Mouse (Mus musculus) embryonic facial prominence, embryonic 12.5 days (tissue): ENCODE measurements around the gene Mcrip2. TPM values are rescaled to one million over a fixed set of nuclear protein-coding genes. Genes with fewer than 3 reads are reported as not detected.
A peak's percentile ranks its signal among the peaks of the same experiment; 100 is the strongest.

Experiments used
- ATAC-seq: fragments of 200-750 bp; cut with Nextera tagmentation; 2 replicates; pipeline ENCODE4 v1.8.0; 2017; ENCODE audit not compliant: insufficient number of reproducible peaks, insufficient read depth, low FRiP score, low TSS enrichment
- H3K27ac ChIP-seq: fragments of 300-500 bp; sonication (generic); 2 replicates; pipeline ENCODE4 v1.5.1; 2016; ENCODE audit warnings: mild to moderate bottlenecking
- H3K27me3 ChIP-seq: fragments of 300-500 bp; sonication (generic); 2 replicates; pipeline ENCODE4 v1.6.1; 2016; ENCODE audit warnings: mild to moderate bottlenecking, moderate library complexity
- H3K36me3 ChIP-seq: fragments of 300-500 bp; sonication (generic); 2 replicates; pipeline ENCODE4 v1.6.1; 2016; ENCODE audit warnings: mild to moderate bottlenecking
- H3K4me1 ChIP-seq: fragments of 300-500 bp; sonication (generic); 2 replicates; pipeline ENCODE4 v1.6.1; 2016
- H3K4me2 ChIP-seq: fragments of 300-500 bp; sonication (generic); replicated peaks from 2 replicates; pipeline ENCODE4 v1.6.1; 2016; ENCODE audit warnings: mild to moderate bottlenecking, moderate library complexity
- H3K4me3 ChIP-seq: fragments of 300-500 bp; sonication (generic); 2 replicates; pipeline ENCODE4 v1.5.1; 2016; ENCODE audit warnings: mild to moderate bottlenecking
- H3K9ac ChIP-seq: fragments of 300-500 bp; sonication (generic); 2 replicates; pipeline ENCODE4 v1.6.1; 2016; ENCODE audit warnings: mild to moderate bottlenecking, moderate library complexity
- H3K9me3 ChIP-seq: fragments of 300-500 bp; sonication (generic); 2 replicates; pipeline ENCODE4 v1.6.1; 2016; ENCODE audit warnings: mild to moderate bottlenecking, moderate library complexity
- WGBS: fragments of 180-500 bp; shearing (Covaris S2); methylation state at CpG from one replicate; pipeline ENCODE4 v1.1.7; 2016; 5-methylcytosine and 5-hydroxymethylcytosine counted together
- polyA plus RNA-seq: library from polyadenylated mRNA; unstranded; fragments of >200 nt; fragmentation: Nextera tagmentation; extraction: Ambion mirVana; gene quantifications from 2 replicates; pipeline ENCODE4 v1.2.1, GENCODE M21; 2016

Gene Mcrip2
- polyA plus RNA-seq, 1 experiment from 2014 or later: 10.1 TPM

- ATAC-seq: no peak
- 62% methylated on average over 21 of the region's 21 CpGs for WGBS
- H3K27ac ChIP-seq: peak overlapping the region; percentile 89
- peaks cover 46% of the 10 kb centered on the region for H3K36me3 ChIP-seq
- H3K4me3 ChIP-seq: peak overlapping the region; percentile 69
- no peaks in the 10 kb centered on the region for H3K27me3 ChIP-seq
- H3K4me2 ChIP-seq: peak overlapping the region; percentile 79
- peaks cover 68% of the 10 kb centered on the region for H3K4me1 ChIP-seq
- no peaks in the 10 kb centered on the region for H3K9me3 ChIP-seq
- peak overlapping the region; percentile 87 for H3K9ac ChIP-seq
These were observed 36.9 kb downstream of the Mcrip2 start for GRCm38 (mm10) chr17:25831451-25832281.

GRCm38 (mm10) chr17:25830806-25831431 lies 37.6 kb downstream of the Mcrip2 start:
- no peak for ATAC-seq
- Histone ChIP-seq H3K9ac (peak overlapping the region; percentile 17; the same call in 1 of the 2 replicates), H3K27ac (0 out of 2 replicates have a peak overlapping the region, but pooled peaks have one; percentile 18), H3K4me3 (peak overlapping the region; percentile 69), H3K36me3 (peaks cover 53% of the 10 kb centered on the region), H3K9me3 (no peaks in the 10 kb centered on the region), H3K27me3 (no peaks in the 10 kb centered on the region), H3K4me2 (peak overlapping the region; percentile 79), H3K4me1 (peaks cover 60% of the 10 kb centered on the region)
- 82% methylated on average over 14 of the region's 14 CpGs for WGBS

- H3K27ac ChIP-seq: 0 out of 2 replicates have a peak overlapping the region, but pooled peaks have one; percentile 89
- no peak for ATAC-seq
- peak overlapping the region; percentile 17; the same call in 1 of the 2 replicates for H3K9ac ChIP-seq
- peak overlapping the region; percentile 88 for H3K4me2 ChIP-seq
- H3K4me3 ChIP-seq: peak overlapping the region; percentile 56
- H3K9me3 ChIP-seq: no peaks in the 10 kb centered on the region
- H3K4me1 ChIP-seq: peaks cover 58% of the 10 kb centered on the region
- no peaks in the 10 kb centered on the region for H3K27me3 ChIP-seq
- peaks cover 51% of the 10 kb centered on the region for H3K36me3 ChIP-seq
- 95% methylated on average over 4 of the region's 4 CpGs for WGBS
These were observed 38.3 kb downstream of the Mcrip2 start for GRCm38 (mm10) chr17:25830200-25830753.

GRCm38 (mm10) chr17:25829558-25830017 lies 39.0 kb downstream of the Mcrip2 start:
- Histone ChIP-seq H3K4me3 (peak overlapping the region; percentile 56), H3K9ac (peak overlapping the region; percentile 65), H3K9me3 (no peaks in the 10 kb centered on the region), H3K27me3 (no peaks in the 10 kb centered on the region), H3K4me1 (peaks cover 58% of the 10 kb centered on the region), H3K36me3 (peaks cover 49% of the 10 kb centered on the region), H3K27ac (peak overlapping the region; percentile 89), H3K4me2 (peak overlapping the region; percentile 88)
- no peak for ATAC-seq
- WGBS: 38% methylated on average over 8 of the region's 8 CpGs

- Histone ChIP-seq H3K4me1 (peaks cover 58% of the 10 kb centered on the region), H3K36me3 (peaks cover 49% of the 10 kb centered on the region), H3K9ac (peak within 1 kb of the TSS; percentile 65), H3K27ac (peak within 1 kb of the TSS; percentile 89), H3K4me3 (peak within 1 kb of the TSS; percentile 56), H3K27me3 (no peaks in the 10 kb centered on the region), H3K9me3 (no peaks in the 10 kb centered on the region), H3K4me2 (peak within 1 kb of the TSS; percentile 88)
- whole genome bisulfite sequencing: under 1% methylated on average over 32 of the region's 32 CpGs
- 0 out of 2 replicates have a peak, but pooled peaks have one; percentile 13 for ATAC-seq
These were observed 39.6 kb downstream of the Mcrip2 start, which contains the start of gene Jmjd8 for GRCm38 (mm10) chr17:25828712-25829557. Jmjd8 (plus strand) TSS chr17:25828867.

- H3K4me3 ChIP-seq: peak overlapping the region; percentile 56
- H3K27ac ChIP-seq: no peak overlapping the region
- H3K36me3 ChIP-seq: peaks cover 49% of the 10 kb centered on the region
- H3K9ac ChIP-seq: 0 out of 2 replicates have a peak overlapping the region, but pooled peaks have one; percentile 65
- peaks cover 56% of the 10 kb centered on the region for H3K4me1 ChIP-seq
- WGBS: 85% methylated on average over 8 of the region's 8 CpGs
- H3K9me3 ChIP-seq: no peaks in the 10 kb centered on the region
- peak overlapping the region; percentile 88 for H3K4me2 ChIP-seq
- no peaks in the 10 kb centered on the region for H3K27me3 ChIP-seq
- ATAC-seq: no peak
These were observed 40.4 kb downstream of the Mcrip2 start for GRCm38 (mm10) chr17:25828223-25828594.

GRCm38 (mm10) chr17:25827546-25828222 lies 40.9 kb downstream of the Mcrip2 start:
- peaks cover 56% of the 10 kb centered on the region for H3K4me1 ChIP-seq
- peak overlapping the region; percentile 56 for H3K4me3 ChIP-seq
- H3K27me3 ChIP-seq: no peaks in the 10 kb centered on the region
- no peak for ATAC-seq
- H3K36me3 ChIP-seq: peaks cover 49% of the 10 kb centered on the region
- no peak overlapping the region; the same call in 1 of the 2 replicates for H3K4me2 ChIP-seq
- no peak overlapping the region for H3K9ac ChIP-seq
- no peak overlapping the region for H3K27ac ChIP-seq
- no peaks in the 10 kb centered on the region for H3K9me3 ChIP-seq
- WGBS: 89% methylated on average over 22 of the region's 22 CpGs

GRCm38 (mm10) chr17:25827011-25827410 lies 41.6 kb downstream of the Mcrip2 start:
- 94% methylated on average over 13 of the region's 13 CpGs for WGBS
- no peak overlapping the region for H3K9ac ChIP-seq
- peaks cover 49% of the 10 kb centered on the region for H3K36me3 ChIP-seq
- no peak overlapping the region for H3K4me2 ChIP-seq
- H3K27me3 ChIP-seq: no peaks in the 10 kb centered on the region
- H3K9me3 ChIP-seq: no peaks in the 10 kb centered on the region
- H3K4me3 ChIP-seq: no peak overlapping the region
- no peak overlapping the region for H3K27ac ChIP-seq
- H3K4me1 ChIP-seq: peaks cover 55% of the 10 kb centered on the region
- no peak for ATAC-seq

GRCm38 (mm10) chr17:25825984-25826570 lies 42.5 kb downstream of the Mcrip2 start:
- H3K9ac ChIP-seq: no peak overlapping the region
- no peak overlapping the region for H3K4me3 ChIP-seq
- no peak overlapping the region for H3K4me2 ChIP-seq
- WGBS: 94% methylated on average over 27 of the region's 27 CpGs
- H3K27ac ChIP-seq: no peak overlapping the region
- H3K36me3 ChIP-seq: peaks cover 42% of the 10 kb centered on the region
- no peaks in the 10 kb centered on the region for H3K9me3 ChIP-seq
- peaks cover 46% of the 10 kb centered on the region for H3K4me1 ChIP-seq
- no peak for ATAC-seq
- H3K27me3 ChIP-seq: 0 out of 2 replicates have a peak, but pooled peaks cover 3% of the 10 kb centered on the region

GRCm38 (mm10) chr17:25825311-25825710 lies 43.3 kb downstream of the Mcrip2 start:
- H3K27me3 ChIP-seq: peaks cover 9% of the 10 kb centered on the region
- H3K9ac ChIP-seq: no peak overlapping the region
- H3K4me1 ChIP-seq: peaks cover 39% of the 10 kb centered on the region
- no peak for ATAC-seq
- H3K36me3 ChIP-seq: peaks cover 34% of the 10 kb centered on the region
- H3K4me2 ChIP-seq: no peak overlapping the region
- H3K9me3 ChIP-seq: no peaks in the 10 kb centered on the region
- WGBS: 91% methylated on average over 6 of the region's 6 CpGs
- H3K27ac ChIP-seq: no peak overlapping the region
- no peak overlapping the region for H3K4me3 ChIP-seq
